In genomic region chr11:106788775-106789459, GRCm38 (mm10) we compare ENCODE assay signal across 8 mouse cellular contexts. TPM values are rescaled to one million over a fixed set of nuclear protein-coding genes. Genes with fewer than 3 reads are reported as not detected.
A peak's percentile ranks its signal among the peaks of the same experiment; 100 is the strongest.
DNase-seq lines count a peak whose midpoint lies in the region; ATAC-seq and TF ChIP-seq lines count a peak whose summit lies in the region.

Gene Ddx5, minus strand, starts transcription at chr11:106789185.
Gene Cep95, plus strand, starts transcription at chr11:106789252.

- no peaks in the 10 kb centered on the region for H3K27me3 ChIP-seq in hindbrain, embryonic 16.5 days (replicated peaks; ENCODE audit: control insufficient read depth, insufficient read depth, low read length)

- peak; percentile 98 for DNase-seq in gastrocnemius, adult 2 months
- peak; percentile 98 for DNase-seq in left cerebral cortex, adult 11 months (ENCODE audit: low spot score)
- peak; percentile 99 for DNase-seq in lung, postnatal 36 days
- DNase-seq in retina, embryonic 14.5 days (ENCODE audit: low spot score) = peak; percentile 97
- DNase-seq in urinary bladder, adult 2 months (ENCODE audit: low spot score) = peak; percentile 97

- under 1% methylated on average over 58 of the region's 58 CpGs for WGBS in hindbrain, embryonic 16.5 days

- H3K9ac ChIP-seq in hindbrain, embryonic 16.5 days (ENCODE audit: low read depth, low read length) = peak within 1 kb of the TSS; percentile 82

- ATAC-seq in activated CD4-positive, CD25-positive, alpha-beta regulatory T cell, adult 4 months = peak; percentile 58
- peak; percentile 71 for ATAC-seq in common myeloid progenitor, adult 5-6 weeks (replicated peaks; ENCODE audit: low read depth, poor library complexity, severe bottlenecking)
- ATAC-seq in hindbrain, embryonic 16.5 days = peak; percentile 93

- H3K4me3 ChIP-seq in gastrocnemius, adult 2 months = peak within 1 kb of the TSS; percentile 98
- H3K4me3 ChIP-seq in hindbrain, embryonic 16.5 days (ENCODE audit: low read length) = peak within 1 kb of the TSS; percentile 79

- peak; percentile 35 for TF ChIP-seq CTCF in gastrocnemius, adult 2 months (IDR thresholded peaks at IDR 0.05)

- H3K36me3 ChIP-seq in hindbrain, embryonic 16.5 days (ENCODE audit: control insufficient read depth, insufficient read depth, low read length) = peaks cover 13% of the 10 kb centered on the region

- peaks cover 21% of the 10 kb centered on the region for H3K4me1 ChIP-seq in hindbrain, embryonic 16.5 days (ENCODE audit: control insufficient read depth, insufficient read depth, low read depth, low read length)

- peak within 1 kb of the TSS; percentile 84 for H3K4me2 ChIP-seq in hindbrain, embryonic 16.5 days (ENCODE audit: low read length)

- H3K27ac ChIP-seq in gastrocnemius, adult 2 months = peak within 1 kb of the TSS; percentile 100
- peak within 1 kb of the TSS; percentile 100 for H3K27ac ChIP-seq in hindbrain, embryonic 16.5 days (ENCODE audit: low read depth, low read length)

- intact Hi-C loops in gastrocnemius, adult 2 months (cut with DNase I) = no loop called here

- H3K9me3 ChIP-seq in hindbrain, embryonic 16.5 days (ENCODE audit: control insufficient read depth, low read length) = no peaks in the 10 kb centered on the region

RNA-seq across cellular contexts. Expression of gene Ddx5, which starts in this region (rescaled TPM):
- polyA plus RNA-seq in activated CD4-positive, CD25-positive, alpha-beta regulatory T cell, adult 4 months (2017; shearing (Covaris generic)) = 100 to 1,000 TPM; 413 to 476 TPM
- 1,468 and 1,558 TPM in 2 replicates for total RNA-seq in common myeloid progenitor, adult 5-6 weeks (2017)
- 100 to 1,000 TPM; 261 to 265 TPM for total RNA-seq in gastrocnemius, adult 2 months (2021)
- 315 and 329 TPM in 2 replicates for polyA plus RNA-seq in hindbrain, embryonic 16.5 days (2015; fragmentation: Nextera tagmentation; extraction: Ambion mirVana)
- 624 and 672 TPM in 2 replicates for polyA plus RNA-seq in urinary bladder, adult 2 months (2012; rRNA removed)

RNA-seq across cellular contexts. Expression of gene Cep95, which starts in this region (rescaled TPM):
- 10 to 100 TPM; 26.9 to 33.3 TPM for polyA plus RNA-seq in activated CD4-positive, CD25-positive, alpha-beta regulatory T cell, adult 4 months (2017; shearing (Covaris generic))
- 17.6 and 17.7 TPM in 2 replicates for total RNA-seq in common myeloid progenitor, adult 5-6 weeks (2017)
- total RNA-seq in gastrocnemius, adult 2 months (2021) = 1 to 10 TPM; 3.7 to 5.6 TPM
- polyA plus RNA-seq in hindbrain, embryonic 16.5 days (2015; fragmentation: Nextera tagmentation; extraction: Ambion mirVana) = 12.2 and 15.3 TPM in 2 replicates
- polyA plus RNA-seq in urinary bladder, adult 2 months (2012; rRNA removed) = 14.0 and 15.4 TPM in 2 replicates

Comparison
In these comparisons a context has a peak if more than half of its experiments do, and no peak if none do; other contexts are left out.
1. Peak in every context shown above with its lines: DNase-seq, ATAC-seq, H3K4me3 ChIP-seq and H3K27ac ChIP-seq.